Mouse (Mus musculus) c-Kit-positive CD71-positive TER-119-positive erythroid progenitor cells, embryonic 14.5 days (primary cell): ENCODE measurements around the gene Krtap16-1.

ENCODE experiments used
- DNase-seq: peaks from one replicate; pipeline ENCODE4 v3.0.0-alpha.2; 2013; ENCODE audit warnings: low spot score

Gene Krtap16-1

DNA sequence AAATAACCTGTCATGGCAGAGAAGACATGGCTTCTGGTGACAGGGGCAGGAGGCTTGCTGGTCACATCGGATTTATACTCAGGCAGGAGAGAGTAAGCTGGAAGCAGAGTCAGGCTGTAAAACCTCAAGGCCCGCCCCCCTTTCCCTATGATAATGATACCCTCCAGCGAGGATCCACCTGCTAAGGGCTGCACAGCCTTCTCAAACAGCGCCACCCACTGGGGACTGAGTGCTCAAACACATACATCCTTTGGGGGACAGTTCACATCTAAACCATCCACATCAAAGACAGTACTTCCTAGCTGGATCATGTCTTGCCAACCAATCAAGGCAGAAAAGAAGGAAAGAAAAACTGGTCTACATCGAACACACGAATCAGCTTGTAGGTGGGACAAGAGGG, 22.2 kb downstream of the Krtap16-1 start:
- DNase-seq: no peak

DNA sequence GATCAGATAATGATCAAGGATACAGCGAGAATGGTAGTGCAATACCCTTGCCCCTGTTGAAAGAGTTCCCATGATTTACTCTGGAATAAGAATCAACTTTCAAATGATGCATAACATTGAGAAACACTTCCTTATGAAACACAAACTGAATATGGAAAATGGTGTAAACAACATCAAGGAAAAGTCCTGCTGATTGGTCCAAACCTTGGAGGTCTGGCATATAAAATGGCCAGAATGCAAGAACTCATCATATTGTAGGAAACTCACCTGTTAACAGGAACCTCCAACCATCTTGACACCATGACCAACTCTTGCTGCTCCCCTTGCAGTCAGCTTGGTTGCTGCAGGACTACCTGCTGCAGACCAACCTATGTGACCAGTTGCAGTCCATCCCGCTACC, 38.2 kb downstream of the Krtap16-1 start, which contains the start of gene Krtap9-5:
Gene Krtap9-5, plus strand, starts transcription at position 301 of the 400 bp plus-strand sequence.
- no peak for DNase-seq

GRCm38 (mm10) chr11:99937751-99938264, 48.6 kb downstream of the Krtap16-1 start:
- DNase-seq: no peak

- no peak for DNase-seq
Observed at GRCm38 (mm10) chr11:99935991-99936390, 50.4 kb downstream of the Krtap16-1 start, which contains the start of gene Krtap31-2. TSS of gene Krtap31-2 (plus strand) at chr11:99936291.
